Mouse (Mus musculus) kidney, adult 2 months (tissue): Measurements from ENCODE around the gene Fchsd2. TPM values are rescaled to one million over a fixed set of nuclear protein-coding genes. Genes with fewer than 3 reads are reported as not detected.

ENCODE experiments used
- DNase-seq: peaks from one replicate; pipeline ENCODE4 v3.0.0; 2021
- H3K27ac ChIP-seq: fragments of 200-500 bp; 2 replicates; pipeline ENCODE4 v1.5.1; 2012; ENCODE audit warnings: low read depth, low read length, control low read depth, inconsistent platforms; ENCODE audit not compliant: insufficient read depth
- H3K27me3 ChIP-seq: fragments of 200-500 bp; replicated peaks from 2 replicates; pipeline ENCODE4 v1.6.1; 2012; ENCODE audit warnings: mild to moderate bottlenecking, moderate library complexity, low read length, inconsistent platforms; ENCODE audit not compliant: control insufficient read depth, insufficient read depth
- H3K36me3 ChIP-seq: fragments of 200-500 bp; 2 replicates; pipeline ENCODE4 v1.6.1; 2012; ENCODE audit warnings: mild to moderate bottlenecking, moderate library complexity, low read length, inconsistent platforms; ENCODE audit not compliant: control insufficient read depth, insufficient read depth
- H3K4me1 ChIP-seq: fragments of 200-500 bp; 2 replicates; pipeline ENCODE4 v1.6.1; 2011; ENCODE audit warnings: low read length; ENCODE audit not compliant: control insufficient read depth, insufficient read depth
- H3K4me3 ChIP-seq: fragments of 200-500 bp; 2 replicates; pipeline ENCODE4 v1.5.1; 2011; ENCODE audit warnings: mild to moderate bottlenecking, low read depth, low read length, control low read depth; ENCODE audit not compliant: insufficient read depth
- CTCF ChIP-seq: fragments of 200-500 bp; conservative IDR thresholded peaks from 2 replicates; pipeline ENCODE4 v1.5.1; 2011; ENCODE audit warnings: low read depth, mild to moderate bottlenecking, control low read depth, low read length, moderate library complexity, mixed read lengths; ENCODE audit not compliant: insufficient read depth, insufficient read length
- POLR2A ChIP-seq: fragments of 200-500 bp; IDR thresholded peaks from one replicate; pipeline ENCODE4 v1.6.1; 2011; ENCODE audit warnings: low read depth, low read length, control low read depth
- whole genome bisulfite sequencing: fragments of 180-500 bp; shearing (Covaris S2); methylation state at CpG from one replicate; pipeline ENCODE4 v1.1.7; 2018; 5-methylcytosine and 5-hydroxymethylcytosine counted together
- polyA plus RNA-seq: library from polyadenylated mRNA; depleted of rRNA; stranded (reverse); fragments of >200 nt; gene quantifications from 2 replicates; pipeline ENCODE4 v1.2.3, GENCODE M21; 2012

Gene Fchsd2
- polyA plus RNA-seq, 1 experiment, result 7.1 TPM

GRCm38 (mm10) chr7:101072123-101072740, 20.4 kb upstream of the Fchsd2 start:
- no peak for DNase-seq
- no peak overlapping the region for H3K27ac ChIP-seq
- H3K27me3 ChIP-seq, result no peaks in the 10 kb centered on the region
- 85% methylated on average over 12 of the region's 12 CpGs for WGBS
- no peaks in the 10 kb centered on the region for H3K36me3 ChIP-seq
- no peak overlapping the region for H3K4me3 ChIP-seq
- TF ChIP-seq POLR2A, result no peak
- no peak for TF ChIP-seq CTCF
- no peaks in the 10 kb centered on the region for H3K4me1 ChIP-seq

GRCm38 (mm10) chr7:101074170-101074767, 18.4 kb upstream of the Fchsd2 start:
- H3K27ac ChIP-seq, result no peak overlapping the region
- H3K36me3 ChIP-seq, result no peaks in the 10 kb centered on the region
- H3K4me1 ChIP-seq, result no peaks in the 10 kb centered on the region
- DNase-seq, result peak; percentile 61
- no peaks in the 10 kb centered on the region for H3K27me3 ChIP-seq
- no peak overlapping the region for H3K4me3 ChIP-seq
- TF ChIP-seq POLR2A, result no peak
- TF ChIP-seq CTCF, result no peak
- 61% methylated on average over 8 of the region's 8 CpGs for WGBS

- Histone ChIP-seq H3K27me3 (no peaks in the 10 kb centered on the region), H3K36me3 (no peaks in the 10 kb centered on the region), H3K4me1 (peaks cover 7% of the 10 kb centered on the region), H3K4me3 (no peak overlapping the region), H3K27ac (no peak overlapping the region)
- WGBS, result 43% methylated on average over 9 of the region's 9 CpGs
- TF ChIP-seq POLR2A (no peak), CTCF (no peak)
- DNase-seq, result peak; percentile 46
Observed at GRCm38 (mm10) chr7:101083562-101084166, 9.0 kb upstream of the Fchsd2 start.

GRCm38 (mm10) chr7:101084816-101085456, 7.7 kb upstream of the Fchsd2 start:
- no peak for TF ChIP-seq POLR2A
- no peak for TF ChIP-seq CTCF
- Histone ChIP-seq H3K36me3 (no peaks in the 10 kb centered on the region), H3K4me3 (no peak overlapping the region), H3K27ac (no peak overlapping the region), H3K4me1 (peaks cover 9% of the 10 kb centered on the region), H3K27me3 (no peaks in the 10 kb centered on the region)
- WGBS, result 67% methylated on average over 4 of the region's 4 CpGs
- no peak for DNase-seq

GRCm38 (mm10) chr7:101085779-101086178, 6.9 kb upstream of the Fchsd2 start:
- H3K36me3 ChIP-seq, result no peaks in the 10 kb centered on the region
- TF ChIP-seq POLR2A, result no peak
- no peak for TF ChIP-seq CTCF
- H3K4me1 ChIP-seq, result peaks cover 9% of the 10 kb centered on the region
- H3K27me3 ChIP-seq, result no peaks in the 10 kb centered on the region
- H3K4me3 ChIP-seq, result no peak overlapping the region
- H3K27ac ChIP-seq, result no peak overlapping the region
- 65% methylated on average over 4 of the region's 4 CpGs for WGBS
- no peak for DNase-seq

- H3K4me1 ChIP-seq, result peaks cover 9% of the 10 kb centered on the region
- DNase-seq, result peak; percentile 33
- H3K36me3 ChIP-seq, result no peaks in the 10 kb centered on the region
- no peak for TF ChIP-seq CTCF
- TF ChIP-seq POLR2A, result no peak
- WGBS, result 57% methylated on average over 4 of the region's 4 CpGs
- no peak overlapping the region for H3K4me3 ChIP-seq
- peak overlapping the region; percentile 88 for H3K27ac ChIP-seq
- no peaks in the 10 kb centered on the region for H3K27me3 ChIP-seq
Observed at GRCm38 (mm10) chr7:101088687-101089086, 4.0 kb upstream of the Fchsd2 start.

- TF ChIP-seq CTCF (no peak), POLR2A (no peak)
- no peak overlapping the region for H3K4me3 ChIP-seq
- H3K4me1 ChIP-seq, result peaks cover 9% of the 10 kb centered on the region
- peak overlapping the region; percentile 33; the same call in 1 of the 2 replicates for H3K27ac ChIP-seq
- WGBS, result 67% methylated on average over 3 of the region's 3 CpGs
- no peaks in the 10 kb centered on the region for H3K36me3 ChIP-seq
- no peaks in the 10 kb centered on the region for H3K27me3 ChIP-seq
- peak; percentile 53 for DNase-seq
Observed at GRCm38 (mm10) chr7:101089242-101089641, 3.4 kb upstream of the Fchsd2 start.
